Mouse (Mus musculus): Measurements from ENCODE around the gene Tec.

GRCm38 (mm10) chr5:72871114-72871513 is 2.8 kb upstream of the Tec start:
- TF ChIP-seq CTCF (IDR thresholded peaks at IDR 0.05; ENCODE audit: low read depth) (peak; percentile 48), EP300 (optimal IDR thresholded peaks at IDR 0.05) (no peak)

All from stomach, postnatal 0 days (tissue).